Mouse (Mus musculus) cerebellum, adult 9-11 months (tissue): ENCODE measurements at regions not wholly inside any gene's neighbourhood (a gene's known extent, or its start where the extent isn't known, plus 50 kb on each side); places are given as distances from the start of the nearest gene placed in this dataset.

Source experiments
- DNase-seq: peaks from one replicate; pipeline ENCODE4 v3.0.0; 2022

- DNase-seq: no peak
Measured at GRCm38 (mm10) chr2:30743976-30744620, 59.4 kb downstream of the 1700001O22Rik start.

- DNase-seq: no peak
Measured at GRCm38 (mm10) chr2:30743265-30743846, 60.1 kb downstream of the 1700001O22Rik start.

- no peak for DNase-seq
Measured at GRCm38 (mm10) chr2:30741450-30741849, 62.0 kb downstream of the 1700001O22Rik start.

- no peak for DNase-seq
Measured at GRCm38 (mm10) chr2:30737759-30738158, 65.7 kb downstream of the 1700001O22Rik start.

- DNase-seq: no peak
Measured at GRCm38 (mm10) chr2:30736705-30737104, 66.8 kb downstream of the 1700001O22Rik start.

- DNase-seq: no peak
Measured at GRCm38 (mm10) chr2:30736236-30736635, 67.2 kb downstream of the 1700001O22Rik start.

GRCm38 (mm10) chr2:30733853-30734252 is 69.6 kb downstream of the 1700001O22Rik start:
- DNase-seq: no peak

GRCm38 (mm10) chr2:30731832-30732231 is 71.6 kb downstream of the 1700001O22Rik start:
- no peak for DNase-seq

- no peak for DNase-seq
Measured at GRCm38 (mm10) chr2:30727948-30728347, 75.5 kb downstream of the 1700001O22Rik start.

- DNase-seq: peak; percentile 51
Measured at GRCm38 (mm10) chr2:30725601-30726489, 77.6 kb downstream of the 1700001O22Rik start.

- DNase-seq: peak; percentile 55
Measured at GRCm38 (mm10) chr2:30725186-30725585, 78.3 kb downstream of the 1700001O22Rik start.

- peak; percentile 31 for DNase-seq
Measured at GRCm38 (mm10) chr2:30724521-30724920, 78.9 kb downstream of the 1700001O22Rik start.

GRCm38 (mm10) chr2:30723059-30723587 is 80.3 kb downstream of the 1700001O22Rik start:
- DNase-seq: peak; percentile 43

- peak; percentile 40 for DNase-seq
Measured at GRCm38 (mm10) chr2:30722263-30723050, 81.0 kb downstream of the 1700001O22Rik start.

GRCm38 (mm10) chr2:30721473-30722262 is 81.8 kb downstream of the 1700001O22Rik start:
- DNase-seq: peak; percentile 81

- peak; percentile 51 for DNase-seq
Measured at GRCm38 (mm10) chr2:30721048-30721461, 82.4 kb downstream of the 1700001O22Rik start.

GRCm38 (mm10) chr2:30720291-30720690 is 83.2 kb downstream of the 1700001O22Rik start:
- peak; percentile 62 for DNase-seq

- peak; percentile 78 for DNase-seq
Measured at GRCm38 (mm10) chr2:30719611-30720290, 83.7 kb downstream of the 1700001O22Rik start.

GRCm38 (mm10) chr2:30718741-30719381 is 84.6 kb downstream of the 1700001O22Rik start:
- peak; percentile 89 for DNase-seq

- peak; percentile 96 for DNase-seq
Measured at GRCm38 (mm10) chr2:30718329-30718675, 85.2 kb downstream of the 1700001O22Rik start.
